Mouse (Mus musculus) cerebellum, adult 2 months (tissue): ENCODE results near the gene Pglyrp2. TPM values are rescaled to one million over a fixed set of nuclear protein-coding genes. Genes with fewer than 3 reads are reported as not detected.

Experiments
- DNase-seq, 2 experiments: peaks; one replicate each; pipeline ENCODE4 v3.0.0; 2021
- H3K27ac ChIP-seq: fragments of 200-500 bp; 2 replicates; pipeline ENCODE4 v1.5.1; 2012; ENCODE audit warnings: low read length, control low read depth, inconsistent platforms; ENCODE audit not compliant: insufficient read depth
- H3K27me3 ChIP-seq: fragments of 200-500 bp; 2 replicates; pipeline ENCODE4 v1.6.1; 2012; ENCODE audit warnings: inconsistent platforms, mild to moderate bottlenecking, low read length, moderate library complexity; ENCODE audit not compliant: control insufficient read depth, insufficient read depth
- H3K4me1 ChIP-seq: fragments of 200-500 bp; 2 replicates; pipeline ENCODE4 v1.6.1; 2011; ENCODE audit warnings: low read length; ENCODE audit not compliant: control insufficient read depth, insufficient read depth
- H3K4me3 ChIP-seq: fragments of 200-500 bp; replicated peaks from 2 replicates; pipeline ENCODE3; 2011; ENCODE audit warnings: mild to moderate bottlenecking, low read depth, low read length, control low read depth; ENCODE audit not compliant: insufficient read depth
- CTCF ChIP-seq: fragments of 200-500 bp; IDR thresholded peaks from 2 replicates; pipeline ENCODE4 v1.5.1; 2011; ENCODE audit warnings: low read depth, mild to moderate bottlenecking, control low read depth, low read length, moderate library complexity, borderline replicate concordance; ENCODE audit not compliant: insufficient read depth
- POLR2A ChIP-seq: fragments of 200-500 bp; IDR thresholded peaks from 2 replicates; pipeline ENCODE4 v1.6.1; 2011; ENCODE audit warnings: low read length, control low read depth, borderline replicate concordance; ENCODE audit not compliant: insufficient read depth
- WGBS: fragments of 180-500 bp; shearing (Covaris S2); methylation state at CpG from one replicate; pipeline ENCODE4 v1.1.7; 2018; 5-methylcytosine and 5-hydroxymethylcytosine counted together
- polyA plus RNA-seq: library from polyadenylated mRNA; depleted of rRNA; stranded (reverse); fragments of >200 nt; gene quantifications from 2 replicates; pipeline ENCODE4 v1.2.3, GENCODE M21; 2012

The Pglyrp2 gene
- polyA plus RNA-seq, 1 experiment, result not detected

- TF ChIP-seq CTCF (no peak), POLR2A (no peak)
- peak; percentile 64 to 81 for DNase-seq
- Histone ChIP-seq H3K4me1 (peaks cover 15% of the 10 kb centered on the region), H3K27ac (no peak overlapping the region), H3K4me3 (no peak overlapping the region), H3K27me3 (no peaks in the 10 kb centered on the region)
- WGBS, result 8% methylated on average over 7 of the region's 7 CpGs
Measured at GRCm38 (mm10) chr17:32382576-32382975, 41.4 kb downstream of the Pglyrp2 start.

GRCm38 (mm10) chr17:32378786-32379185 is 45.2 kb downstream of the Pglyrp2 start:
- no peak for TF ChIP-seq CTCF
- no peak for TF ChIP-seq POLR2A
- Histone ChIP-seq H3K27ac (no peak overlapping the region), H3K27me3 (no peaks in the 10 kb centered on the region), H3K4me1 (peaks cover 15% of the 10 kb centered on the region), H3K4me3 (no peak overlapping the region)
- 85% methylated on average over 2 of the region's 2 CpGs for WGBS
- no peak for DNase-seq

- no peak for DNase-seq
- H3K27ac ChIP-seq, result no peak overlapping the region
- WGBS, result 64% methylated on average over 9 of the region's 9 CpGs
- no peaks in the 10 kb centered on the region for H3K27me3 ChIP-seq
- H3K4me1 ChIP-seq, result peaks cover 6% of the 10 kb centered on the region
- TF ChIP-seq POLR2A (no peak), CTCF (no peak)
- no peak overlapping the region for H3K4me3 ChIP-seq
Measured at GRCm38 (mm10) chr17:32377137-32377536, 46.8 kb downstream of the Pglyrp2 start.

GRCm38 (mm10) chr17:32376475-32376874 is 47.5 kb downstream of the Pglyrp2 start:
- 84% methylated on average over 15 of the region's 15 CpGs for WGBS

GRCm38 (mm10) chr17:32368991-32369578 is 54.9 kb downstream of the Pglyrp2 start:
- TF ChIP-seq POLR2A (no peak), CTCF (no peak)
- DNase-seq, result no peak
- WGBS, result 37% methylated on average over 13 of the region's 17 CpGs
- Histone ChIP-seq H3K4me3 (no peak overlapping the region), H3K4me1 (0 out of 2 replicates have a peak, but pooled peaks cover 4% of the 10 kb centered on the region), H3K27me3 (no peaks in the 10 kb centered on the region), H3K27ac (no peak overlapping the region)

More at GRCm38 (mm10) chr17:32376475-32376874, 47.5 kb downstream of the Pglyrp2 start:
- H3K4me3 ChIP-seq, result no peak overlapping the region
- no peaks in the 10 kb centered on the region for H3K27me3 ChIP-seq
- DNase-seq, result no peak
- no peak overlapping the region for H3K27ac ChIP-seq
- no peak for TF ChIP-seq POLR2A
- no peak for TF ChIP-seq CTCF
- H3K4me1 ChIP-seq, result no peaks in the 10 kb centered on the region; the same call in 1 of the 2 replicates

- Histone ChIP-seq H3K27ac (no peak overlapping the region), H3K4me3 (no peak overlapping the region), H3K4me1 (peaks cover 7% of the 10 kb centered on the region; the same call in 1 of the 2 replicates), H3K27me3 (no peaks in the 10 kb centered on the region)
- DNase-seq, result no peak
- WGBS, result 80% methylated on average over 11 of the region's 11 CpGs
- no peak for TF ChIP-seq POLR2A
- no peak for TF ChIP-seq CTCF
Measured at GRCm38 (mm10) chr17:32367706-32368105, 56.3 kb downstream of the Pglyrp2 start.

GRCm38 (mm10) chr17:32365296-32365695 is 58.7 kb downstream of the Pglyrp2 start:
- Histone ChIP-seq H3K4me1 (peaks cover 10% of the 10 kb centered on the region; the same call in 1 of the 2 replicates), H3K27me3 (no peaks in the 10 kb centered on the region), H3K27ac (no peak overlapping the region), H3K4me3 (no peak overlapping the region)
- 84% methylated on average over 1 of the region's 1 CpGs for WGBS
- DNase-seq, result no peak
- TF ChIP-seq CTCF (no peak), POLR2A (no peak)

GRCm38 (mm10) chr17:32364850-32365249 is 59.1 kb downstream of the Pglyrp2 start:
- DNase-seq, result no peak
- H3K27me3 ChIP-seq, result no peaks in the 10 kb centered on the region
- peak overlapping the region; percentile 67 for H3K4me3 ChIP-seq
- H3K4me1 ChIP-seq, result peaks cover 10% of the 10 kb centered on the region; the same call in 1 of the 2 replicates
- H3K27ac ChIP-seq, result no peak overlapping the region
- WGBS, result 64% methylated on average over 5 of the region's 5 CpGs
- TF ChIP-seq CTCF, result no peak
- no peak for TF ChIP-seq POLR2A

- peak; percentile 85 to 89 for DNase-seq
- WGBS, result 0% methylated on average over 32 of the region's 47 CpGs
- Histone ChIP-seq H3K4me3 (peak overlapping the region; percentile 67), H3K27ac (no peak overlapping the region), H3K27me3 (no peaks in the 10 kb centered on the region), H3K4me1 (peaks cover 10% of the 10 kb centered on the region; the same call in 1 of the 2 replicates)
- TF ChIP-seq POLR2A (0 out of 2 replicates have a peak, but pooled peaks have one; percentile 18), CTCF (no peak)
Measured at GRCm38 (mm10) chr17:32364331-32364730, 59.6 kb downstream of the Pglyrp2 start.
